Mouse (Mus musculus): ENCODE data around the gene Nol9. TPM values are rescaled to one million over a fixed set of nuclear protein-coding genes. Genes with fewer than 3 reads are reported as not detected.

The Nol9 gene
- polyA plus RNA-seq (2012): 32.6 and 33.5 TPM in 2 replicates

GRCm38 (mm10) chr4:152038985-152039830 is at the start of gene Nol9:
TSS of gene Nol9 (plus strand) at chr4:152039321.

DNA sequence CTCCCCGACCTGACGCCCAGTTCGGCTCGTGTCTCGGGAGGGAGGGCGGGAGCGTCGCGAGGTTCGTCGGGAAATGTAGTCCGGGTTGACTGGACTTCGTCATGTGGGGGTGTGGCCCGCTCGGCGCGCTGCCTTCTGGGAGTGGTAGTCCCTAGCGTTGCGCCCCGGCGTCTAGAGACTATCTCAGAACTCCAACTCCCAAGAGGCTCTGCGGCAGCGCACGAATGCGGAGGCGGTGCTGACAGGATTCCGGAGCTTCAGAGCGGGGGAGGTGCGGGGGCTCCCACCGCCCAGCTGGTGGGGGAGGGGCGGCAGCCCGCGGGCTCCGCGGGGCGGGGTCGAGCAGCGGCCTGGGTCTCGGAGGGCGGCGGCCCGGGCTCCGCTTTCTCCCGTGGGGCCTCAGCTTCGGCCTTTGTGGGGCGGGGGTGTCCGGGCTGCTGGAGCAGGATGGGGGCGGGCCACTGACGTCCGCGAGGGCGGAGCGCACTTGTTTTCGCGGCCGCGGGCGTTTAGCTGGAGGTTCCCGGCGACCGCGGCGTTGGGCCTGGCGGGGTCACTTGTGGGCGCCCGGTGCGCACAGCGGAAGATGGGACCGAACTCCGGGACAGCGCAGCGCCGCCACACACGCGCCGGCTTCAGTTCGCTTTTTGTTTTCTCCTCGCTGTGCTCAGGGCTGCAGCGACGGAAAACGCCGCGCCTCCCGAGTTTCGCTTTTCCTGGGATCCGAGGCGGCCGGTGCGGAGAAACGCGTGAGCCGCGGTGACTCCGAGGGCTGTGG is 42.8 kb upstream of the Nol9 start, which contains the start of gene Phf13:
TSS of gene Phf13 (minus strand) at position 86 of the 778 bp plus-strand sequence.

GRCm38 (mm10) chr4:152008622-152009075 is 30.5 kb upstream of the Nol9 start, which contains the start of gene Klhl21:
TSS of gene Klhl21 (plus strand) at chr4:152008803.

DNA sequence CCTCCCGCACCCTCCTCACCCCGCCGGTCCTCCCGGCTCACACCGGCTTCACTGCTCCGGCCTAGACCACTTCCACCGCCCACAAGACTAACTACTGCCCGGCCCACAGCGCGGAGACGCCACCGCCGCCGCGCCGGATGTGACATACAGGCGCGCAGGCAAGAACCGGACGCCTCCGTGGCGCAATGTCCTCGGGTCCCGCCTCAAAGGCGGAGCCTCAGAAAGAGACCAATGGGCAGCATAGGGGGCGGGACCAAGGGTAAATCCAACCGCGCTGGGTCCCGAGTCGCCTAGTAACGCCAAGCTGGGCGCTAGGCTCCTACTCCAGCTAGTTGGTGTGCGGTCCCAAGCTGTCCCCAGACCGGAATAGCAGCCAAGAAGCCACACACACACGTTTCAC is 11.6 kb upstream of the Nol9 start, which contains the start of gene Zbtb48:
TSS of gene Zbtb48 (minus strand) at position 148 of the 400 bp plus-strand sequence.

DNA sequence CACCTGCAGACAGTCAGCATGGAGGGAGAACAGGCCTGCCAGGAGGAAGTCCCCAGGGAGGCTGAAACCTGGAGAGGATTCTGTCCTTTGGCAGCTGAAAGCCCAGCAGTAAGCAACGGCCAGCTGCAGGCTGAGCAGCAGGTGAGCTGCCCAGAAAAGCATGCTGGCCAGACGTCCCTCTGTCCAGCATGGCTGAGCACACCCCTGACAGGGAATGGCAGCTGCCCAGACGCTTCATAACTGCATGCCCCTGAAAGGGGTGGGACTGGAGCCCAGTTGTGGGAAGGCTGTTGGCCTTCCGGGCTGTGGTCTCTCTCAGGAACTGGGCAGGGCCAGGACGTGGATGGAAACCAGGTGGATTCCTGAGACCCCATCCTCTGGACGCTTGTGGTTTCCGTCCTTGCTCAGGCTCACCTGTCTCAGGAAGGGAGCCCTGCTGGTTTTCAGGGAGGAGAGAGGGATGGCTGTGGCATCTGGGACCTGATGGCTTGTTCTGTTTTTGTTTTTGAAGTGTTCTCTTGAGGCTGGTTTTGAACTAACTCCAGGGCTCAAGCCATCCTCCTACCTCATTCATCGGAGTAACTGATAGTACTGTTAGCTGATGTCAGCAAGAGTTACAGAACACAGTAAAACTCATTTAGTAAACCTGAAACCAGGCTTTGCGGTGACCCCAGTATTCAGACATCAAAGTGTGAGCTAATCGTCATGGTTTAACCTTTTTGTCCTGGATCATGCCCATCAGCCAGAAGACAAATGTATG is 716 bp upstream of the Nol9 start, which contains the start of gene Tas1r1:
TSS of gene Tas1r1 (minus strand) at position 344 of the 760 bp plus-strand sequence.

GRCm38 (mm10) chr4:152072121-152072601 is 33.0 kb downstream of the Nol9 start, which contains the start of gene Plekhg5:
TSS of gene Plekhg5 (plus strand) at chr4:152072498.

Other genes starting within 250 kb of the Nol9 start
- 8.7 and 17.7 TPM in 2 replicates for gene Camta1, start 177.4 kb upstream of the Nol9 start, polyA plus RNA-seq (2012)
- 27.1 and 33.1 TPM in 2 replicates for gene Dnajc11, start 105.6 kb upstream of the Nol9 start, polyA plus RNA-seq (2012)
- gene Thap3, start 50.3 kb upstream of the Nol9 start, polyA plus RNA-seq (2012): 27.9 and 29.0 TPM in 2 replicates
- 12.8 and 20.6 TPM in 2 replicates for gene Phf13, start 43.1 kb upstream of the Nol9 start, polyA plus RNA-seq (2012)
- gene Klhl21, start 30.5 kb upstream of the Nol9 start, polyA plus RNA-seq (2012): 22.4 and 22.8 TPM in 2 replicates
- gene Zbtb48, start 11.7 kb upstream of the Nol9 start, polyA plus RNA-seq (2012): 13.4 and 14.0 TPM in 2 replicates
- 0.82 and 0.88 TPM in 2 replicates for gene Tas1r1, start 753 bp upstream of the Nol9 start, polyA plus RNA-seq (2012)
- gene Plekhg5, start 33.2 kb downstream of the Nol9 start, polyA plus RNA-seq (2012): 33.3 and 51.8 TPM in 2 replicates
- gene Tnfrsf25, start 76.6 kb downstream of the Nol9 start, polyA plus RNA-seq (2012): 0.35 and 0.43 TPM in 2 replicates
- 10.1 and 13.1 TPM in 2 replicates for gene Espn, start 113.0 kb downstream of the Nol9 start, polyA plus RNA-seq (2012)
- not detected in 2 replicates for gene Hes2, start 119.5 kb downstream of the Nol9 start, polyA plus RNA-seq (2012)
- 107 and 114 TPM in 2 replicates for gene Acot7, start 138.8 kb downstream of the Nol9 start, polyA plus RNA-seq (2012)
- gene Gpr153, start 234.9 kb downstream of the Nol9 start, polyA plus RNA-seq (2012): 0.26 and 0.93 TPM in 2 replicates